Mouse (Mus musculus) kidney, postnatal 14 days (tissue): ENCODE measurements around the gene Usf2.
"Not testable (repeated sequence)": the region's sequence is repeated elsewhere in the genome, so short reads cannot be mapped to it uniquely, and the experiment has no call there.

Source experiments
- DNase-seq: peaks from one replicate; pipeline ENCODE4 v3.0.0; 2022; ENCODE audit warnings: mixed read lengths

Gene Usf2

DNA sequence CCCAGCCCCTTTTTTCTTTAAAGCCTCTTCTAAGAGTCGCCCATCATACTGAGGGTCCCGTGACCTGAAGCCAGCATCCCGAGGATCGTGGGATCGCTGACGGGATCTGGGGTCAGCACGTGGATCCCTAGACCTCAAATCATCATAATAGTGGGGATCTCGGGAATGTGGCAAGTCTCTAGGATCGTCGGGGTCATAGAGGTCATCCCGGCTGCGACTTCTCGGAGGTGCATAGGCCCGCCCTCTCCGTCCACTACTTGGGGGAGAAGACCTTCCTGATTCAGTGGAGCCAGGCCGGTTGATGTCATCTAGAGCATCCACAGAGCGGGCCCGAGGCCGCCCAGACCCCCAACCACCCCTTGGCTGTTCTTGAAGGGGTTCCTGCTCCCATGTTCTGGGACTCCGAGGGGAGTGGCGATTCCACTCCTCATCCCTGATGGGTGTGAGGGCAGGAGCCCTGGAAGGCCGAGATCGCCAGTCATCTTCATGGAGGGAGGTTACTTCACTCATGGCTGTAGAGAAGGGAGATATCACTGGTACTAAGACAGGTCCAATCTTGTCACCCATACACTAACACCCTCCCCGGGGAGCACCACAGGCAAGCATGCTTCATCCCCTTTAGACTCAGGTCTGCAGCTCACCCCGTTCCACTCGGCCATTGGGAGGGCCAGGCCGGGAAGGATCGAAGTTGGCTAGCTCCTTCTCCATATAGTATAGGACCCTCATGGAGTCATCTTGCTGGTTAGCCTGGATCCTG is 1.7 kb upstream of the Usf2 start:
- DNase-seq, result peak; percentile 29

GRCm38 (mm10) chr7:30957367-30957783 is 772 bp upstream of the Usf2 start:
- peak; percentile 95 for DNase-seq

DNA sequence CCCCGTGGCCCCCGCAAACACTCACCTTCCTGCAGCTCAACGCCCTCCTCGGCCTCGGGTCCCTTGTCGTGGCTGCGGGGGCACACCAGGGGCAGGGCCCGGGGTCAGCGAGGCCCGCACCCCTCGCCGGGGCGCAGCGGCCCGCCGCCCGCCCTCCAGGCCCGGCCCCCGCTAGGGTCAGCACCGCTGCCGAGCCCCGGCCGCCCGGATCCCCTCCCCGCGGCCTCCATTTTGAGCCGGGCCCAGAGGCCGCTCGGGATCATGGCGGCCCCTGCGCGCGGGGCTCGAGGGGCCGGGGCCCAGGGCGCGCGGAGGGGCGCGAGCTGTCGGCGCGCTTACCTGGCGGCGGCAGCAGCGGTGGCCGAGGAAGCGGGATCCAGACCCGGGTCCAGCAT is 249 bp downstream of the Usf2 start:
- peak; percentile 69 for DNase-seq

DNA sequence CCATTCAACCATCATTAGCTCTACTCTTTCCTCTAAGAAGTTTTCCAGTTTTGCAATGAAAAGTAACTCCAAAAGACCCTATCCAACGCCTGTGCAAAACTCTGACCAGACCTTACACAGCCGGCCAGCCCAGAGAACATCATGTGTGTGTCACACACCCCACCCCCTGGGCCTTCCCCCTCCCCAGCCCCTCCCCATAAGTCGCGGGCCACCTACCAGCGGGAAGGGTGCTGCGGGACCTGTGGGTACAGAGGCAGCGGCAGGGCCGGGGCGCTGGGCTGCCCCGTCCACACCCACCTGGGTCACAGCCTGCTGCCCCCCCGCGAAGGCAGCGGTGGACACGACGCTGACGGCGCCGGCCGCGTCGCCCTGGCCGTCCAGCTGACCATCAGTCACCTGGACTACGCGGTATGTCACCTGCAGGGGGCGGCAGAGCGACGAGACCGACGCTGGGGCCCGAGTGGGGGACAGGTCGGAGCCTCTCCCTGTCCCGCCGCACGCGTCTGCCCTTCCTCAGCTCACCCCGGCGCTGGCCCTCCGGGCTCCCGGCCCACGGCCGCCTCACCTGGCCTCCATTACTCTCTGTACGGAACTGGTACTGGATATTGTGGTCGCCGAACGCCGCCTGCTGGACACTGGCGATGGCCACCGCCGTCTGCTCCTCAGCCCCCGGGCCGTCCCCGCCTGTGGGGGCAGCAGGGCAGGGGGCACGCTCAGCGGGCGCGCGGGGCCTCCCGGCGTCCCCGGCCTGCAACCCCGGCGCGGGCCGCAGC is 833 bp downstream of the Usf2 start:
- DNase-seq, result peak; percentile 93

DNA sequence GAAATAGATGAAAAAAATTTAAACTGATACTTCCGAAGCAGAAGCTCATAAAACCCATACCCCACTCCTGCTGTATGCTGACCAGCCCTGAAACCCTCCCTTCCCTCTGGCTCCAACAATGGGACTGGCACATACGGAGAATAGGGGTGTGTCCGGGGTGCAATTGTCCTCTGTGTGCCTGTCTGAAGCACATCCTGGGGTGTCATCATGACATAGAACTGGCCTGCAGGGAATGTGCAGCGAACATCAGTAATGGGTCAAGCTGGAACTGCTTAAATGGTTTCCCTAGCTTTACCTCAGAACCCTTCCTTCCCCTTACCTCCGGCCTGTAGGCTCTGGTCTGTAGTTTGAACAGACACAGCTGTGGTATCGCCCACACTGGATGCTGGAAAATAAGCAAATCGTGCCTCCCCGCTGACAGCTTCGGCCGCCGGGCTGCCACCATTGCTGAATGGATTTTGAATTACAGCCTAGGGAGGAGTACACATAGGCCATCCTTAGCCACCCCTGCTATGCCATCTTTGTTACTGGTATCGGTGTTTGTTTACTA is 1.6 kb downstream of the Usf2 start:
- DNase-seq, result no peak

- DNase-seq, result no peak
These were observed 2.6 kb downstream of the Usf2 start for GRCm38 (mm10) chr7:30954036-30954435.

GRCm38 (mm10) chr7:30953459-30953858 is 3.1 kb downstream of the Usf2 start:
- no peak for DNase-seq

GRCm38 (mm10) chr7:30952441-30953265 is 4.0 kb downstream of the Usf2 start:
- DNase-seq, result no peak

DNA sequence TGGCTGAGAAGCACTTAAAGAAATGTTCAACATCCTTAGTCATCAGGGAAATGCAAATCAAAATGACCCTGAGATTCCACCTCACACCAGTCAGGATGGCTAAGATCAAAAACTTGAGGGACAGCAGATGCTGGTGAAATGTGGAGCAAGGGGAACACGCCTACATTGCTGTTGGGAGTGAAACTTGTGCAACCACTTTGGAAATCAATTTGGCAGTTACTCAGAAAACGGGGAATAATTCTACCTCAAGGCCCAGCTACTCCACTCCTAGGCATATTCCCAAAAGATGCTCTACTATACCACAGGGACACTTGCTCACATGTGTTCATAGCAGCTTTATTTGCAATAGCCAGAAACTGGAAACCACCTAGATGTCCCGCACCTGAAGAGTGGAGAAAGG is 6.7 kb downstream of the Usf2 start:
- DNase-seq, result not testable (repeated sequence)

DNA sequence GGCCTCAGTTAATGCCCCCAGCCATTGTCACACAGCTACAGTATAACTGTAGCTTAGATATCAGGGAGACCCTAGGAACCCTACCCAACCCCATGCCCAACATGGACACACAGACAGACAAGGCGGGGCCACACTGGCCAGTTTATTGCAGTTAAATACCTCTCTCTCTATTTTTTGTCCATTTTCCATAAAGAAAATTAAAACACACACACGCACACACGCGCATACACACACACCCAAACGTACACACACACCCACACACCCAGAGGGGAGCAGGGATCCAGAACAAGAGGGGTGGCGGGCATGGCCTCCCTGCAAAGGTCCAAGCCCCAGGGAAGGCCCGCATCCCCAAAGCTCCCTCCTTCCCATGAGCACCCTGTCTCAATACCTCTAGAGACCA is 10.7 kb downstream of the Usf2 start:
- DNase-seq, result no peak

GRCm38 (mm10) chr7:30945466-30945865 is 11.1 kb downstream of the Usf2 start:
- not testable (repeated sequence) for DNase-seq

DNA sequence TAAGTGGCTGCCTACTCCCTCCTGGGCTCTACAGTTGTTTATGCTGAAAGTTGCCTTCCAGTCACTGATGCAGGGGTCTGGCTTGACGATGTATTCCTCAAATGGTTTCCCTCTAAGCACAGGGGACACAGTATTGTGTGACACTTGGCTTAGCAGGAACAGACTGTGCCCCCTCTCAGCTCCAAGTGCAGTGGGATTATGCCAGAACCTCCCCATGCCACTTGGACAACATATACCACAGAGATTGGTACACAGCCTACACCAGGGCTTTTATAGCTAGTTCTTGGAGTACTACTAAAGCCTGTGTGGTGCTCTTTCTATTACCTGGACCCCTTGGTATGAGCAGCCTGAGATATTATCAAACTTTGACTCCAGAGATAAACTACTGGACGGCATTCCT is 11.9 kb downstream of the Usf2 start:
- not testable (repeated sequence) for DNase-seq

GRCm38 (mm10) chr7:30943909-30944635 is 12.5 kb downstream of the Usf2 start, which contains the start of gene Hamp:
TSS of gene Hamp (minus strand) at chr7:30944032.
- DNase-seq, result no peak

DNA sequence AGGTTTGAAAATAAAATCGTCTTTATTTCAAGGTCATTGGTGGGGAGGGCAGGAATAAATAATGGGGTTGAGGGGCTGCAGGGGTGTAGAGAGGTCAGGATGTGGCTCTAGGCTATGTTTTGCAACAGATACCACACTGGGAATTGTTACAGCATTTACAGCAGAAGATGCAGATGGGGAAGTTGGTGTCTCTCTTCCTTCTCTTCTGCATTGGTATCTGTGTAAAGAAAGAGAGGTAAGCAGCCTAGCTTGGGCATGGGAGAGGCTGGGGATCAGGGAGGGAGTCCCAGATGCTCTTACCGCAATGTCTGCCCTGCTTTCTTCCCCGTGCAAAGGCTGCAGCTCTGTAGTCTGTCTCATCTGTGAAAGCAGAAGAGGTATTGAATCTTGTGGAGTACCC is 14.2 kb downstream of the Usf2 start:
- not testable (repeated sequence) for DNase-seq

DNA sequence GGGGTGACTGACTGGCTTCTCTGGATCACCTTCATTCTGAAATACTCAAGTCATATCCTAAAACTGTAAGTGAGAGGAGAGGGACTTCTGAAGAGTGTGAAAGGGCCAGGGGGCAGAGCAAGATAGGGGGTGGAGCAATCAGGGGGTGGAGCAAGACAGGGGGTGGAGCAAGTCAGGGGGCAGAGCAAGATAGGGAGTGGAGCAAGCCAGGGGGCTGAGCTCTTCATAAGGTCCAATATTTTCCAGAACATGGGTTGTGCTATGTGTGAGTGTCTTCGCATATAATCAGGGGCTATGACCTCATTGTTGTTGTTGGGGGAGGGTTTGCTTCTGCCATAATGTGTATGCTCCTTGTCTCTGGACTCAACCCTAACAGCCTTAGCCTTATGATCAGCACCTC is 16.5 kb downstream of the Usf2 start:
- DNase-seq, result not testable (repeated sequence)

- not testable (repeated sequence) for DNase-seq
These were observed 21.0 kb downstream of the Usf2 start for GRCm38 (mm10) chr7:30935422-30936099.

DNA sequence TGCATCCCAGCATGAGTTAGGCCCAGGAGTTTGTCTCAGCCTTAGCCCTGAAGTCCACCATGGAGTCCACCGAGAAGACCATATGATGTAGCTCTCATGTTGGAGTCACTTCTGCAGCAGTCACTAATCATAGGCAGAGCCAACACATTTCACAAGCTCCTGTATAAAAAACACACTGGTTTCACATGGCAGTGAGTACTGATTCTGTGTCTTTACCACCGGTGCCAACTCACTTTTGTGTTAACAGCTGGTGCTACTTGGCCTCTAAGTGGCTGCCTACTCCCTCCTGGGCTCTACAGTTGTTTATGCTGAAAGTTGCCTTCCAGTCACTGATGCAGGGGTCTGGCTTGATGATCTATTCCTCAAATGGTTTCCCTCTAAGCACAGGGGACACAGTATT is 32.0 kb downstream of the Usf2 start, which contains the start of gene Hamp2:
Hamp2 (minus strand) TSS at position 101 of the 400 bp plus-strand sequence.
- DNase-seq, result not testable (repeated sequence)

GRCm38 (mm10) chr7:30924071-30924470 is 32.5 kb downstream of the Usf2 start:
- no peak for DNase-seq

- DNase-seq, result not testable (repeated sequence)
These were observed 34.1 kb downstream of the Usf2 start for GRCm38 (mm10) chr7:30922490-30922889.

GRCm38 (mm10) chr7:30920217-30920616 is 36.4 kb downstream of the Usf2 start:
- DNase-seq, result no peak

DNA sequence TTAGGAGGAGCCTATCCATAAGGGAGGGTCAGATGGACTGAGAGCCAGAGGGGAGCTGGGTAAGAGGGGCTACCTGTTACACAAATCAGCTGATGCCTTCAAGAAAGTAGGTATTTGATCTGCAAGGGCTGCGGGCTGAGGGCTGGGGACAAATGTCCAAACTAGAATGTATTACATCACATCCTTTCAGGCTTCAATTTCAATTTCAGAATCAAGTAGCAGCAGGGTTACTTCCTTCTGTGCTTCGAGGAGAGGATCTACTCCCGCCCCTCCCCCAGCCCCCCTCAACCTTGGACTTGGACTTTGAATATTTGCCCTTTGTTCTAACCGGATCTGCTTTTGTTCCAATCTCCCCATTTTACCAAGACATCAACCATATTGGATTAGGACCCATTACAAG is 39.4 kb downstream of the Usf2 start:
- no peak for DNase-seq
